Mouse (Mus musculus) adrenal gland, adult (tissue): ENCODE results near the gene Psg16.

Source experiments
- DNase-seq, 2 experiments: peaks; one replicate each; pipeline ENCODE4 v3.0.0; 2022 to 2023; ENCODE audit warnings: low spot score in 1 of 2; ENCODE audit not compliant: inconsistent age in 2 of 2

Psg16 gene

GRCm38 (mm10) chr7:17073904-17074615, at the start of gene Psg16:
Gene Psg16, plus strand, starts transcription at chr7:17074040.
- peak; percentile 57 to 88 for DNase-seq

- DNase-seq: peak in 1 of 2 experiments; percentile 63
These were observed 49.7 kb upstream of the Psg16 start for GRCm38 (mm10) chr7:17024141-17024540.

- DNase-seq: peak in 1 of 2 experiments; percentile 68
These were observed 48.9 kb upstream of the Psg16 start for GRCm38 (mm10) chr7:17024814-17025504.

- no peak for DNase-seq
These were observed 48.3 kb upstream of the Psg16 start for GRCm38 (mm10) chr7:17025505-17025894.

GRCm38 (mm10) chr7:17025896-17026622, 47.8 kb upstream of the Psg16 start:
- DNase-seq: peak in 1 of 2 experiments; percentile 29

- no peak for DNase-seq
These were observed 46.9 kb upstream of the Psg16 start for GRCm38 (mm10) chr7:17026710-17027587.

- peak; percentile 94 to 97 for DNase-seq
These were observed 46.1 kb upstream of the Psg16 start, which contains the start of gene Ppp5c for GRCm38 (mm10) chr7:17027588-17028343. Gene Ppp5c, minus strand, starts transcription at chr7:17027924.

GRCm38 (mm10) chr7:17028923-17029322, 44.9 kb upstream of the Psg16 start:
- DNase-seq: peak in 1 of 2 experiments; percentile 40

- DNase-seq: no peak
These were observed 43.6 kb upstream of the Psg16 start for GRCm38 (mm10) chr7:17030239-17030638.

GRCm38 (mm10) chr7:17038018-17038695, 35.7 kb upstream of the Psg16 start:
- DNase-seq: no peak

- no peak for DNase-seq
These were observed 34.5 kb upstream of the Psg16 start for GRCm38 (mm10) chr7:17039373-17039772.

- no peak for DNase-seq
These were observed 28.1 kb upstream of the Psg16 start for GRCm38 (mm10) chr7:17045743-17046142.

GRCm38 (mm10) chr7:17047041-17047682, 26.7 kb upstream of the Psg16 start:
- DNase-seq: no peak

- no peak for DNase-seq
These were observed 25.2 kb upstream of the Psg16 start for GRCm38 (mm10) chr7:17048431-17049190.

- DNase-seq: peak in 1 of 2 experiments; percentile 21
These were observed 23.3 kb upstream of the Psg16 start for GRCm38 (mm10) chr7:17050491-17050890.

- peak; percentile 62 to 78 for DNase-seq
These were observed 22.8 kb upstream of the Psg16 start for GRCm38 (mm10) chr7:17050933-17051594.

- no peak for DNase-seq
These were observed 19.4 kb upstream of the Psg16 start for GRCm38 (mm10) chr7:17054325-17054989.
